In the genomic region with DNA sequence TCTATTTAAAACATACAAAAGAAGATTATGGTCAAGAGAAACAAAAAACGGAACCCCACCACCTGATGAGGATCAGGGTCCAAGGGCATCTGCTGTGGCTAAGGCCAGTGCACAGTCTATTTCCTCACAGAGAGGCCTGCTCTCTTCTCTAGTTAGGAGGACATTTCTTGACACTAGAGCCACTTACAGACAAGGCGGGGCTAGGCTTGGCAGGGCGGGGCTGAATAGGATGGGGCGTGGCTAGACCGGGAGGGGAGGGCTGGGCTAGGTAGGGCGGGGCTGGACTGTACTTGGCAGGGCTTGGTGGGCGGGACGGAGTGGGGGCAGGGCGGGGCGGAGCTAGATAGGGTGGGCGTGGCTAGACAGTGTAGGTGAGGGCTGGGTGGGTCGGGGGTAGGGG, we compare ENCODE assay signal across 8 mouse cellular contexts.
DNase-seq lines count a peak whose midpoint lies in the region; ATAC-seq lines count a peak whose summit lies in the region.
"Had no signal": no experiment of that assay in that cellular context is flagged by ENCODE, and none has a peak within 500 bp of the region (broad histone marks: within the 10 kb centered on the region; RNA-seq: fewer than 3 reads in every experiment).

No protein-coding gene starts in this region.

- DNase-seq in kidney, postnatal 4 days = peak; percentile 51 to 61
- DNase-seq in kidney, adult 11 months = no peak
- DNase-seq in ZHBTc4 (ENCODE audit: low read depth, low spot score) = peak; percentile 95
- peak; percentile 4 for DNase-seq in fat pad, adult 2 months (ENCODE audit: extremely low read depth, low read depth, low spot score)
- DNase-seq in spleen, postnatal 14 days (ENCODE audit: low spot score in 2 of 2) = peak; percentile 53
- DNase-seq in gastrocnemius, adult 18-20 months (ENCODE audit: low spot score) = no peak
- DNase-seq: gastrocnemius, postnatal 25 days had no signal

- no peak for ATAC-seq in activated CD4-positive, CD25-positive, alpha-beta regulatory T cell, adult 4 months

Comparison
In these comparisons a context has a peak if more than half of its experiments do, and no peak if none do; other contexts are left out.
1. DNase-seq: peak in kidney, postnatal 4 days (2 of 2), ZHBTc4 (single experiment), fat pad, adult 2 months (single experiment) and spleen, postnatal 14 days (2 of 2); none in kidney, adult 11 months (single experiment) and gastrocnemius, adult 18-20 months (single experiment).